Comparison of ENCODE assay signal across 8 mouse cellular contexts in genomic region chr7:31051321-31052021, GRCm38 (mm10). TPM values are rescaled to one million over a fixed set of nuclear protein-coding genes. Genes with fewer than 3 reads are reported as not detected.
DNase-seq lines count a peak whose midpoint lies in the region; ATAC-seq and TF ChIP-seq lines count a peak whose summit lies in the region.

TSS of gene Fxyd7 (minus strand) at chr7:31051467.

- H3K27ac ChIP-seq in kidney, adult 2 months (ENCODE audit: insufficient read depth, low read depth, low read length): no peak within 1 kb of the TSS
- H3K27ac ChIP-seq in cerebellum, adult 2 months (ENCODE audit: insufficient read depth, low read length): no peak within 1 kb of the TSS
- no peak within 1 kb of the TSS for H3K27ac ChIP-seq in forebrain, embryonic 14.5 days (ENCODE audit: low read depth, low read length)
- no peak within 1 kb of the TSS for H3K27ac ChIP-seq in stomach, embryonic 15.5 days

- H3K4me2 ChIP-seq in forebrain, embryonic 14.5 days (ENCODE audit: low read length): peak within 1 kb of the TSS; percentile 53
- H3K4me2 ChIP-seq in stomach, embryonic 15.5 days: peak within 1 kb of the TSS; percentile 44

- no peaks in the 10 kb centered on the region for H3K9me3 ChIP-seq in forebrain, embryonic 14.5 days (replicated peaks; ENCODE audit: control insufficient read depth, low read length)
- H3K9me3 ChIP-seq in stomach, embryonic 15.5 days: no peaks in the 10 kb centered on the region

- no peaks in the 10 kb centered on the region for H3K36me3 ChIP-seq in kidney, adult 2 months (ENCODE audit: control insufficient read depth, insufficient read depth, low read length)
- H3K36me3 ChIP-seq in forebrain, embryonic 14.5 days (ENCODE audit: control insufficient read depth, insufficient read depth, low read length): no peaks in the 10 kb centered on the region
- no peaks in the 10 kb centered on the region for H3K36me3 ChIP-seq in stomach, embryonic 15.5 days

- intact Hi-C loops in left cerebral cortex, postnatal 14 days (cut with DNase I): no loop called here

- H3K27me3 ChIP-seq in kidney, adult 2 months (replicated peaks; ENCODE audit: control insufficient read depth, insufficient read depth, low read length): no peaks in the 10 kb centered on the region
- H3K27me3 ChIP-seq in cerebellum, adult 2 months (ENCODE audit: control insufficient read depth, insufficient read depth, low read length): no peaks in the 10 kb centered on the region; the same call in 1 of the 2 replicates
- H3K27me3 ChIP-seq in forebrain, embryonic 14.5 days (replicated peaks; ENCODE audit: control insufficient read depth, insufficient read depth, low read length): peaks cover 43% of the 10 kb centered on the region
- peaks cover 32% of the 10 kb centered on the region for H3K27me3 ChIP-seq in stomach, embryonic 15.5 days (replicated peaks)

- peak within 1 kb of the TSS; percentile 38 for H3K9ac ChIP-seq in forebrain, embryonic 14.5 days (ENCODE audit: low read length)
- H3K9ac ChIP-seq in stomach, embryonic 15.5 days: no peak within 1 kb of the TSS

- TF ChIP-seq CTCF in kidney, adult 2 months (conservative IDR thresholded peaks at IDR 0.05; ENCODE audit: insufficient read depth, insufficient read length, low read depth, low read length): no peak
- TF ChIP-seq CTCF in cerebellum, adult 2 months (IDR thresholded peaks at IDR 0.05; ENCODE audit: borderline replicate concordance, insufficient read depth, low read depth, low read length): no peak

- peak; percentile 35 for DNase-seq in kidney, postnatal 10 days
- no peak for DNase-seq in kidney, adult 2 months
- DNase-seq in cerebellum, adult 2 months: peak; percentile 63 to 65
- no peak for DNase-seq in forebrain, embryonic 14.5 days (ENCODE audit: low spot score)
- peak in 1 of 2 experiments; percentile 30 for DNase-seq in left cerebral cortex, postnatal 14 days (ENCODE audit: low spot score in 2 of 2)
- no peak for DNase-seq in urinary bladder, postnatal 14 days (ENCODE audit: low spot score)
- DNase-seq in lung, postnatal 10 days: no peak

- no peak for TF ChIP-seq POLR2A in kidney, adult 2 months (IDR thresholded peaks at IDR 0.05; ENCODE audit: low read depth, low read length)
- TF ChIP-seq POLR2A in cerebellum, adult 2 months (IDR thresholded peaks at IDR 0.05; ENCODE audit: borderline replicate concordance, insufficient read depth, low read length): no peak

- ATAC-seq in forebrain, embryonic 14.5 days: peak; percentile 16; the same call in 1 of the 2 replicates
- ATAC-seq in stomach, embryonic 15.5 days (ENCODE audit: insufficient read depth, low FRiP score, low read depth): no peak

- no peak within 1 kb of the TSS for H3K4me3 ChIP-seq in kidney, adult 2 months (ENCODE audit: insufficient read depth, low read depth, low read length)
- peak within 1 kb of the TSS; percentile 50 for H3K4me3 ChIP-seq in cerebellum, adult 2 months (replicated peaks; ENCODE audit: insufficient read depth, low read depth, low read length)
- peak within 1 kb of the TSS; percentile 27 for H3K4me3 ChIP-seq in forebrain, embryonic 14.5 days (ENCODE audit: low read depth, low read length)
- peak within 1 kb of the TSS; percentile 27 for H3K4me3 ChIP-seq in stomach, embryonic 15.5 days (replicated peaks)

- WGBS in kidney, adult 2 months: 5% methylated on average over 27 of the region's 28 CpGs
- WGBS in cerebellum, adult 2 months: 2% methylated on average over 28 of the region's 28 CpGs
- WGBS in forebrain, embryonic 14.5 days: 1% methylated on average over 27 of the region's 28 CpGs
- 3% methylated on average over 24 of the region's 28 CpGs for WGBS in stomach, embryonic 15.5 days

- H3K4me1 ChIP-seq in kidney, adult 2 months (ENCODE audit: control insufficient read depth, insufficient read depth, low read length): no peaks in the 10 kb centered on the region
- H3K4me1 ChIP-seq in cerebellum, adult 2 months (ENCODE audit: control insufficient read depth, insufficient read depth, low read length): peaks cover 12% of the 10 kb centered on the region; the same call in 1 of the 2 replicates
- H3K4me1 ChIP-seq in forebrain, embryonic 14.5 days (ENCODE audit: control insufficient read depth, insufficient read depth, low read length): peaks cover 11% of the 10 kb centered on the region
- peaks cover 56% of the 10 kb centered on the region for H3K4me1 ChIP-seq in stomach, embryonic 15.5 days

RNA-seq across cellular contexts. Expression of gene Fxyd7, which starts in this region (rescaled TPM):
- 1.8 and 2.2 TPM in 2 replicates for polyA plus RNA-seq in kidney, adult 2 months (2012; rRNA removed)
- polyA plus RNA-seq in cerebellum, adult 2 months (2012; rRNA removed): 72.5 and 99.7 TPM in 2 replicates
- polyA plus RNA-seq in forebrain, embryonic 14.5 days (2014; fragmentation: Nextera tagmentation; extraction: Ambion mirVana): 46.8 and 67.8 TPM in 2 replicates
- 100 to 1,000 TPM; 326 to 365 TPM for total RNA-seq in left cerebral cortex, postnatal 14 days (2021)
- polyA plus RNA-seq in stomach, embryonic 15.5 days (2015; fragmentation: Nextera tagmentation; extraction: Ambion mirVana): 21.6 and 25.0 TPM in 2 replicates

Comparison
In these comparisons a context has a peak if more than half of its experiments do, and no peak if none do; other contexts are left out.
1. DNase-seq: peak in kidney, postnatal 10 days (single experiment) and cerebellum, adult 2 months (2 of 2); none in kidney, adult 2 months (single experiment), forebrain, embryonic 14.5 days (single experiment), urinary bladder, postnatal 14 days (single experiment) and lung, postnatal 10 days (single experiment).